In genomic region chr4:45878929-45879328, GRCm38 (mm10) we compare ENCODE assay signal across 8 mouse cellular contexts. TPM values are rescaled to one million over a fixed set of nuclear protein-coding genes. Genes with fewer than 3 reads are reported as not detected.
DNase-seq lines count a peak whose midpoint lies in the region; ATAC-seq and TF ChIP-seq lines count a peak whose summit lies in the region.
"Had no signal": no experiment of that assay in that cellular context is flagged by ENCODE, and none has a peak within 500 bp of the region (broad histone marks: within the 10 kb centered on the region; RNA-seq: fewer than 3 reads in every experiment).

No protein-coding gene starts in this region.

- no peaks in the 10 kb centered on the region for H3K79me2 ChIP-seq in liver, adult 2 months (ENCODE audit: control insufficient read depth, insufficient read depth, low read length)

- H3K4me1 ChIP-seq in liver, adult 2 months (ENCODE audit: control insufficient read depth, insufficient read depth, low read length) = no peaks in the 10 kb centered on the region
- H3K4me1 ChIP-seq in liver, embryonic 12.5 days = 0 out of 2 replicates have a peak, but pooled peaks cover 5% of the 10 kb centered on the region
- H3K4me1 ChIP-seq in limb, embryonic 10.5 days = no peaks in the 10 kb centered on the region
- H3K4me1 ChIP-seq: liver, embryonic 15.5 days had no signal

- ATAC-seq in liver, embryonic 12.5 days = no peak

- peaks cover 7% of the 10 kb centered on the region; the same call in 1 of the 2 replicates for H3K9me3 ChIP-seq in liver, embryonic 12.5 days (replicated peaks)
- H3K9me3 ChIP-seq in limb, embryonic 10.5 days (replicated peaks) = no peaks in the 10 kb centered on the region; the same call in 1 of the 2 replicates
- H3K9me3 ChIP-seq: liver, embryonic 15.5 days had no signal

- peak; percentile 30 for DNase-seq in liver, adult 2 months (ENCODE audit: extremely low read depth, low read depth, low spot score)
- peak; percentile 61 for DNase-seq in MN1 (ENCODE audit: low spot score)
- DNase-seq in brain, embryonic 14.5 days (ENCODE audit: low read depth) = peak; percentile 78
- peak; percentile 9 to 14 for DNase-seq in heart, postnatal 36 days
- peak; percentile 52 for DNase-seq in limb, embryonic 10.5 days (ENCODE audit: low spot score)
- DNase-seq in thymus, postnatal 0 days (ENCODE audit: low spot score) = peak; percentile 53

- H3K9ac ChIP-seq in liver, adult 2 months (ENCODE audit: low read depth, low read length) = no peak overlapping the region
- no peak overlapping the region for H3K9ac ChIP-seq in liver, embryonic 12.5 days
- H3K9ac ChIP-seq: liver, embryonic 15.5 days had no signal

- WGBS in liver, adult 2 months = 56% methylated on average over 5 of the region's 5 CpGs
- 39% methylated on average over 5 of the region's 5 CpGs for WGBS in liver, embryonic 12.5 days (ENCODE audit: insufficient replicate concordance)
- 51% methylated on average over 5 of the region's 5 CpGs for WGBS in limb, embryonic 10.5 days

- no peak overlapping the region for H3K27ac ChIP-seq in liver, adult 2 months (replicated peaks; ENCODE audit: insufficient read depth, low read depth, low read length)
- H3K27ac ChIP-seq in liver, embryonic 12.5 days = no peak overlapping the region
- H3K27ac ChIP-seq in limb, embryonic 10.5 days = no peak overlapping the region
- H3K27ac ChIP-seq: liver, embryonic 15.5 days had no signal

- H3K27me3 ChIP-seq in liver, adult 2 months (ENCODE audit: control insufficient read depth, insufficient read depth, low read length) = no peaks in the 10 kb centered on the region
- no peaks in the 10 kb centered on the region for H3K27me3 ChIP-seq in liver, embryonic 12.5 days (replicated peaks)
- H3K27me3 ChIP-seq in limb, embryonic 10.5 days (ENCODE audit: low read depth, poor library complexity, severe bottlenecking) = no peaks in the 10 kb centered on the region
- H3K27me3 ChIP-seq: liver, embryonic 15.5 days had no signal

- H3K36me3 ChIP-seq in liver, adult 2 months (ENCODE audit: control insufficient read depth, insufficient read depth, low read length) = peaks cover 64% of the 10 kb centered on the region
- H3K36me3 ChIP-seq in liver, embryonic 12.5 days = peaks cover 11% of the 10 kb centered on the region; the same call in 1 of the 2 replicates
- 0 out of 2 replicates have a peak, but pooled peaks cover 5% of the 10 kb centered on the region for H3K36me3 ChIP-seq in limb, embryonic 10.5 days

- H3K4me2 ChIP-seq in liver, embryonic 12.5 days = no peak overlapping the region
- H3K4me2 ChIP-seq: liver, embryonic 15.5 days had no signal

- no peak for TF ChIP-seq POLR2A in liver, adult 2 months (IDR thresholded peaks at IDR 0.05; ENCODE audit: extremely low read depth, insufficient read depth, low read length)
- no peak for TF ChIP-seq POLR2A in brain, embryonic 14.5 days (IDR thresholded peaks at IDR 0.05; ENCODE audit: borderline replicate concordance, extremely low read depth, insufficient read depth, insufficient read length, poor library complexity, severe bottlenecking)

- 0 out of 2 replicates have a peak, but pooled peaks have one; percentile 17 for TF ChIP-seq CTCF in liver, adult 2 months (IDR thresholded peaks at IDR 0.05; ENCODE audit: low read depth, low read length)
- TF ChIP-seq CTCF in brain, embryonic 14.5 days (IDR thresholded peaks at IDR 0.05; ENCODE audit: borderline replicate concordance, extremely low read depth, insufficient read depth, insufficient read length) = peak; percentile 74; the same call in 1 of the 2 replicates

- intact Hi-C loops in heart, postnatal 36 days (cut with DNase I) = loop anchor here (10.0 kb wide), 1 partner anchor 246 kb away; no protein-coding TSS in a partner anchor

- no peak overlapping the region for H3K4me3 ChIP-seq in liver, adult 2 months (ENCODE audit: insufficient read depth, low read depth, low read length)
- no peak overlapping the region for H3K4me3 ChIP-seq in liver, embryonic 12.5 days
- H3K4me3 ChIP-seq in limb, embryonic 10.5 days = no peak overlapping the region
- H3K4me3 ChIP-seq: liver, embryonic 15.5 days had no signal

RNA-seq across cellular contexts. Expression of gene Ccdc180, which starts 11.2 kb away (rescaled TPM):
- total RNA-seq in liver, adult 2 months (2014; rRNA removed) = not detected in 2 replicates
- polyA plus RNA-seq in liver, adult 2 months (2012; rRNA removed) = 0.02 TPM in 2 replicates
- 0.12 and 0.13 TPM in 2 replicates for polyA plus RNA-seq in liver, embryonic 12.5 days (2016; fragmentation: Nextera tagmentation; extraction: Ambion mirVana)
- 0.21 and 0.41 TPM in 2 replicates for polyA plus RNA-seq in brain, embryonic 14.5 days (2012; rRNA removed)
- not detected for total RNA-seq in heart, postnatal 36 days (2021)
- not detected in 2 replicates for polyA plus RNA-seq in limb, embryonic 10.5 days (2016; fragmentation: Nextera tagmentation; extraction: Ambion mirVana)
- 0.17 and 0.20 TPM in 2 replicates for polyA plus RNA-seq in thymus, postnatal 0 days (2015; fragmentation: Nextera tagmentation; extraction: Ambion mirVana)

RNA-seq across cellular contexts. Expression of gene Stra6l, which starts 30.5 kb away (rescaled TPM):
- total RNA-seq in liver, adult 2 months (2014; rRNA removed) = 86.7 and 103 TPM in 2 replicates
- polyA plus RNA-seq in liver, adult 2 months (2012; rRNA removed) = 161 and 173 TPM in 2 replicates
- polyA plus RNA-seq in liver, embryonic 12.5 days (2016; fragmentation: Nextera tagmentation; extraction: Ambion mirVana) = 2.5 and 3.0 TPM in 2 replicates
- polyA plus RNA-seq in brain, embryonic 14.5 days (2012; rRNA removed) = 2.6 and 4.1 TPM in 2 replicates
- total RNA-seq in heart, postnatal 36 days (2021) = not detected
- 0.83 and 1.7 TPM in 2 replicates for polyA plus RNA-seq in limb, embryonic 10.5 days (2016; fragmentation: Nextera tagmentation; extraction: Ambion mirVana)
- polyA plus RNA-seq in thymus, postnatal 0 days (2015; fragmentation: Nextera tagmentation; extraction: Ambion mirVana) = 0.14 and 0.21 TPM in 2 replicates

RNA-seq across cellular contexts. Expression of gene Igfbpl1, which starts 52.2 kb away (rescaled TPM):
- total RNA-seq in liver, adult 2 months (2014; rRNA removed) = not detected in 2 replicates
- polyA plus RNA-seq in liver, adult 2 months (2012; rRNA removed) = not detected in 2 replicates
- not detected in 2 replicates for polyA plus RNA-seq in liver, embryonic 12.5 days (2016; fragmentation: Nextera tagmentation; extraction: Ambion mirVana)
- 266 and 421 TPM in 2 replicates for polyA plus RNA-seq in brain, embryonic 14.5 days (2012; rRNA removed)
- total RNA-seq in heart, postnatal 36 days (2021) = under 1 TPM; 0.35 to 0.53 TPM
- 0.28 and 0.48 TPM in 2 replicates for polyA plus RNA-seq in limb, embryonic 10.5 days (2016; fragmentation: Nextera tagmentation; extraction: Ambion mirVana)
- not detected in 2 replicates for polyA plus RNA-seq in thymus, postnatal 0 days (2015; fragmentation: Nextera tagmentation; extraction: Ambion mirVana)
- polyA plus RNA-seq: liver, embryonic 15.5 days had no signal

Comparison
In these comparisons a context has a peak if more than half of its experiments do, and no peak if none do; other contexts are left out.
1. RNA of gene Stra6l, which starts 30.5 kb away (polyA plus RNA-seq): 161 to 173 TPM in liver, adult 2 months; 2.6 to 4.1 TPM in brain, embryonic 14.5 days, 2.5 to 3.0 TPM in liver, embryonic 12.5 days, 0.83 to 1.7 TPM in limb, embryonic 10.5 days and 0.14 to 0.21 TPM in thymus, postnatal 0 days; every median in the first group is over 10 times any median in the second.
2. DNase-seq: peak in every context shown above with its lines; median percentile 78 in brain, embryonic 14.5 days; 61 in MN1; 53 in thymus, postnatal 0 days; 52 in limb, embryonic 10.5 days; 30 in liver, adult 2 months; 12 in heart, postnatal 36 days.
3. RNA of gene Igfbpl1, which starts 52.2 kb away (polyA plus RNA-seq): 266 to 421 TPM in brain, embryonic 14.5 days; 0.28 to 0.48 TPM in limb, embryonic 10.5 days, not detected in liver, adult 2 months, not detected in liver, embryonic 12.5 days and not detected in thymus, postnatal 0 days; every median in the first group is over 100 times any median in the second.